Mouse (Mus musculus) G1E (cell line): ENCODE results near the gene Ankle2. TPM values are rescaled to one million over a fixed set of nuclear protein-coding genes. Genes with fewer than 3 reads are reported as not detected.

Experiments used
- ATAC-seq: 2 replicates; pipeline ENCODE4 v1.8.0; 2016; ENCODE audit warnings: mild to moderate bottlenecking; ENCODE audit not compliant: insufficient number of reproducible peaks, poor library complexity, low FRiP score, severe bottlenecking; ENCODE audit errors: extremely low read depth
- DNase-seq: peaks from one replicate; pipeline ENCODE4 v3.0.0; 2012; ENCODE audit warnings: low spot score
- H3K27me3 ChIP-seq: 2 replicates; pipeline ENCODE4 v1.6.1; 2012; ENCODE audit warnings: mild to moderate bottlenecking, low read length, inconsistent platforms; ENCODE audit not compliant: insufficient read depth
- H3K36me3 ChIP-seq: replicated peaks from 2 replicates; pipeline ENCODE3; 2012; ENCODE audit warnings: mild to moderate bottlenecking, inconsistent platforms
- H3K4me1 ChIP-seq: 2 replicates; pipeline ENCODE4 v1.6.1; 2012; ENCODE audit warnings: low read depth, low read length, inconsistent platforms, mixed read lengths; ENCODE audit not compliant: insufficient read depth
- H3K4me3 ChIP-seq: 2 replicates; pipeline ENCODE4 v1.5.1; 2012; ENCODE audit warnings: low read depth, mild to moderate bottlenecking, inconsistent platforms, low read length, moderate library complexity, mixed read lengths
- H3K9me3 ChIP-seq: replicated peaks from 2 replicates; pipeline ENCODE4 v1.6.1; 2012; ENCODE audit warnings: inconsistent platforms
- CTCF ChIP-seq: IDR thresholded peaks from 2 replicates; pipeline ENCODE4 v1.5.1; 2012; ENCODE audit warnings: low read depth, low read length, inconsistent platforms, mixed read lengths
- GATA1 ChIP-seq: IDR thresholded peaks from 2 replicates; pipeline ENCODE4 v1.6.1; 2012; ENCODE audit warnings: borderline replicate concordance, low read length, inconsistent platforms, mixed read lengths
- GATA2 ChIP-seq: IDR thresholded peaks from 2 replicates; pipeline ENCODE4 v1.6.1; 2012; ENCODE audit warnings: low read depth, low read length, inconsistent platforms, borderline replicate concordance
- POLR2AphosphoS5 ChIP-seq: IDR thresholded peaks from 2 replicates; pipeline ENCODE4 v1.6.1; 2012; ENCODE audit warnings: low read depth, low read length, inconsistent platforms; ENCODE audit not compliant: insufficient replicate concordance
- TAL1 ChIP-seq: conservative IDR thresholded peaks from 2 replicates; pipeline ENCODE4 v1.6.1; 2012; ENCODE audit warnings: low read depth, low read length, inconsistent platforms, mixed read lengths
- polyA plus RNA-seq: library from polyadenylated mRNA; stranded (reverse); fragments of >175 nt; gene quantifications from 2 replicates; pipeline ENCODE4 v1.2.3, GENCODE M21; 2012
- total RNA-seq, 2 experiments: library from RNA; stranded (forward) in 1 of 2; stranded (reverse) in 1 of 2; fragments of 200-1000 nt in 1 of 2; fragments of >200 nt in 1 of 2; fragmentation: Nextera tagmentation in 1 of 2; gene quantifications; 2 replicates each; pipeline ENCODE4 v1.2.3; 2014 to 2017

The Ankle2 gene
- total RNA-seq (2014; fragmentation: Nextera tagmentation), result 42.6 and 52.7 TPM in 2 replicates
- 34.3 and 40.7 TPM in 2 replicates for total RNA-seq (2017)
- 8.1 and 11.7 TPM in 2 replicates for polyA plus RNA-seq

DNA sequence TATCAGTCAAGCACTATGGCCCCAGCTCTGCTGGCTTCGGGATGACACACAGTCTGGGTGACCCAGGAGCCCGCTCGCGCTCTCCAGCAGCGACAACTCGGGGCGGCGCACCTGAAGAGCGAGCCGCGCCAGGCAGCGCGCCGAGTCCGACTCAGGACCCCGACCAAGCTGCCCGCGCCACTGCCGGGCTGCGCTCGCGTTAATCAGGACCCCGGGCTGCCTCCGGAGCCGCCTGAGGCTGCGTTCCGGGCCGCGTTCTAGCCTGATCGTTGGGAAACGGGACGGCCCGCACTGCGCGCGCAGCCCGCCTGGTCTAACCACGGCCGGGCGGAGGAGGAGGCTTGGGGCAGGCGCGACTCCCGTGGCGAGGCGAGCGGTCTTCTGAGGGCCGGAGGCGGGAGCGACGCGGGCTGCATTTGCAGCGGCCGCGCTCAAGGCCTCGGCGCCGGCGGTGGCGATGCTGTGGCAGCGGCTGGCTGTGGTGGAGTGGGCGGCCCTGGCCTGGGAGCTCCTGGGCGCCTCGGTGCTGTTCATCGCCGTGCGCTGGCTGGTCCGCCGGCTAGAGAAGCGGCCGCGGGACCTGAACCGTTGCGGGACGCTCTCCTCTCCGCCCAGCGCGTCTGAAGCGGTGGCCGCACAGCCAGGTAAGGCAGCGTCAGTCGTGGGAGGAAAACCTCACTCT, at the start of gene Ankle2:
Ankle2 (plus strand) TSS at position 225 of the 682 bp plus-strand sequence.
- DNase-seq, result peak; percentile 78
- TF ChIP-seq TAL1 (no peak), GATA2 (no peak), CTCF (no peak), POLR2AphosphoS5 (no peak), GATA1 (no peak)
- ATAC-seq, result peak; percentile 86
- H3K4me1 ChIP-seq, result peaks cover 18% of the 10 kb centered on the region
- H3K9me3 ChIP-seq, result no peaks in the 10 kb centered on the region
- H3K27me3 ChIP-seq, result no peaks in the 10 kb centered on the region
- peaks cover 51% of the 10 kb centered on the region for H3K36me3 ChIP-seq
- H3K4me3 ChIP-seq, result peak within 1 kb of the TSS; percentile 96

DNA sequence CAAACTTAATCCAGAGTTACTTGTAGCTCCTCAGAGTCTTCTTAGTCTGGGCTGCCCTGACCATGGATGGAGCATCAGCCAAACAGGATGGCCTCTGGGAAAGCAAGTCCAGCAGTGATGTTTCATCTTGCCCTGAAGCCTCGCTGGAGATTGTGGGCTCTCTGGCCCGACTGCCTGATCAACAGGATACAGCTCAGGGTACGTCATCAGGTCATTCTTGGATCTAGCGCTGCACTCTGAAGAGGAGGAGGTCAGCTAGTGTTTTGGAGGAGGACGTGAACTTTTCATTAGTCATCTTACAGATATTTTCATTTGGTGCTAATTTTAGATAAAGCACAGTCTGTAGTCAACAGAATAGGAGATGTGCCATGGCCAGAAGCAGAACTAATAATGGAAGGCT, 49.1 kb upstream of the Ankle2 start:
- Histone ChIP-seq H3K27me3 (no peaks in the 10 kb centered on the region), H3K36me3 (peaks cover 60% of the 10 kb centered on the region), H3K9me3 (no peaks in the 10 kb centered on the region), H3K4me1 (peaks cover 11% of the 10 kb centered on the region), H3K4me3 (no peak overlapping the region)
- ATAC-seq (no peak), DNase-seq (no peak)
- TF ChIP-seq POLR2AphosphoS5 (no peak), TAL1 (no peak), GATA2 (no peak), GATA1 (no peak), CTCF (no peak)

DNA sequence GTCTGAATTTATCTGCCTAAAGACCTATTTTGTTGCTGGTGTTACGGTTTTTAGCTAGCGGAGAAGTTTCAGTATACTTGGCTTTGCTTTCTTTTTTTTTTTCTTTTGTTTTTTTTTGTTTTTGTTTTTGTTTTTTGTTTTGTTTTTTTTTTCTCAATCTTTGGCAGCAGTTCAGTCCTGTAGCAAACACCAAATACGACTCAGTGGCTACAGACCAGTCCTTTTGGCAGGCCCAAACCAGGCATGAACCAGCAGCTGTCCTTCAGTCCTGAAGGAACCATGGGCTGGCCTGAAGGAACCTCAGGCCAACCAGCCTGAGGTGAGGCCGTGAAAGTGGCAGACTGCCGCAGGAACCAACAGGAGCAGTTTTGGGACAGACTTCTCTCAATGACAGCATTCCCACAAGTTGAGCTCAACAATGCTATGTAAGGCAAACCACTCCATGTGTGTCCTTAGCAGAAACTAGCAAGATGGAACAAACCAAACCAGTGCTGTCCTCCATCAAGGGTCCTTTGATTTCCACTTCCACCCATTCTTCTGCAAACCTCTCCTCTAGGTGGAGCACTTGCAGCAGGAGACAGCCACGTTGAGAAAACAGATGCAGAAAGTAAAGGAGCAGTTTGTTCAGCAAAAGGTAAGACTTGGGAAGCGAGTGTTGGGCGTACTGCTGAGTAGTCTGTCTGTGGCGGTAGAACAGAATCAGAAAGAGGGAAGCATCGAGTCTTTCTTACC, 27.5 kb upstream of the Ankle2 start:
- H3K4me1 ChIP-seq, result no peaks in the 10 kb centered on the region
- DNase-seq (no peak), ATAC-seq (no peak)
- no peaks in the 10 kb centered on the region for H3K9me3 ChIP-seq
- H3K27me3 ChIP-seq, result no peaks in the 10 kb centered on the region
- peaks cover 83% of the 10 kb centered on the region for H3K36me3 ChIP-seq
- H3K4me3 ChIP-seq, result no peak overlapping the region
- TF ChIP-seq GATA1 (no peak), POLR2AphosphoS5 (no peak), CTCF (no peak), TAL1 (no peak), GATA2 (no peak)

DNA sequence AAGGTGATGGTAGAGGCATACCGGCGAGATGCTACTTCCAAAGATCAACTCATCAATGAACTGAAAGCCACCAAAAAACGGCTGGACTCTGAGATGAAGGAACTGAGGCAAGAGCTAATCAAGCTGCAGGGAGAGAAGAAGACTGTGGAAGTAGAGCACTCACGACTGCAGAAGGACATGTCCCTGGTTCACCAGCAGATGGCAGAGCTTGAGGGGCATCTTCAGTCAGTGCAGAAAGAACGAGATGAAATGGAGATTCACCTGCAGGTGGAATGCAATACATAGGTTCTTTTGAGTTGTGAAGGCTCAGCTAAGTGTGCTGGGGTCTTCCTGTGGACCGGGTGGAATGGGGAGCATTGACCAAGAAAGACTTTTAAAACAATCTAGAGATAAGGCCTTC, 26.0 kb upstream of the Ankle2 start:
- H3K4me3 ChIP-seq, result no peak overlapping the region
- no peak for TF ChIP-seq GATA1
- no peak for TF ChIP-seq CTCF
- TF ChIP-seq GATA2, result no peak
- no peak for TF ChIP-seq POLR2AphosphoS5
- TF ChIP-seq TAL1, result no peak
- ATAC-seq, result no peak
- H3K9me3 ChIP-seq, result no peaks in the 10 kb centered on the region
- no peaks in the 10 kb centered on the region for H3K27me3 ChIP-seq
- no peaks in the 10 kb centered on the region for H3K4me1 ChIP-seq
- no peak for DNase-seq
- peaks cover 93% of the 10 kb centered on the region for H3K36me3 ChIP-seq

DNA sequence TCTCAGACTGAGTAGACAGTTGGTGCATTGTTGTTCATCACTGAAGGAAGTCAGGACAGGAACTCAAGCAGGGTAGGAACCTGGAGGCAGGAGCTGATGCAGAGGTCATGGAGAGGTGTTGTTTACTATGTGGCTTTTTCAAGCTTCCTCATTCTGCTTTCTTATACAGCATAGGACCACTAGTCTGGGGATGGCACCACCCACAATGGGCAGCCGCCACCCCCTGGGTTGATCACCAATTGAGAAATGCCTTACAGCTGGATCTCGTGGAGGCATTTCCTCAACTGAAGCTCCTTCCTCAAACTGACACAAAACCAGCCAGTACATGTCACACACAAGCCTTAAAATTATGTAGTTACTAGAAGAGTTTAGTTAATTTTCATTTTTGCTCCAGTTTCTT, 19.5 kb upstream of the Ankle2 start:
- Histone ChIP-seq H3K27me3 (no peaks in the 10 kb centered on the region), H3K4me1 (no peaks in the 10 kb centered on the region), H3K9me3 (no peaks in the 10 kb centered on the region), H3K4me3 (no peak overlapping the region), H3K36me3 (peaks cover 93% of the 10 kb centered on the region)
- ATAC-seq (no peak), DNase-seq (no peak)
- TF ChIP-seq TAL1 (no peak), POLR2AphosphoS5 (no peak), GATA1 (no peak), GATA2 (no peak), CTCF (no peak)

DNA sequence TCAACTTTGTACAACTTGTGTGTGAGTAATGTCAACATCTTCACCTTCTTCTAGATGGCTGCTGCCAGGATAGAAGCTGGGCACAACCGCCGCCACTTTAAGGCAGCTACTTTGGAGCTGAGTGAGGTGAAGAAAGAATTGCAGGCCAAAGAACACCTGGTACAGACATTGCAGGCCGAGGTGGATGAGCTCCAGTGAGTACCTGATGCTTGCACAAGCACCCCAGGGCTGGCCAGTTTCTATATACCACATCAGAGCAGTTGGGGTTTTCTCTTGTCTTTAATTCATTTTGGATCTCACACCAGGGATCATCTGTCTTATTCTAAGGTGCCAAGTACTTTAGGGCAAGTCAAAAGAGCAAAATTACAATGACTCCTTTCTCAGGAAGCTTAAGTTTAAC, 14.0 kb upstream of the Ankle2 start:
- no peak for DNase-seq
- no peaks in the 10 kb centered on the region for H3K27me3 ChIP-seq
- no peak overlapping the region for H3K4me3 ChIP-seq
- H3K36me3 ChIP-seq, result peaks cover 95% of the 10 kb centered on the region
- ATAC-seq, result no peak
- TF ChIP-seq GATA1 (no peak), CTCF (no peak), TAL1 (no peak), GATA2 (no peak), POLR2AphosphoS5 (no peak)
- no peaks in the 10 kb centered on the region for H3K9me3 ChIP-seq
- H3K4me1 ChIP-seq, result no peaks in the 10 kb centered on the region
